Mouse (Mus musculus) testis, adult 2 months (tissue): ENCODE data around the gene Man1a. TPM values are rescaled to one million over a fixed set of nuclear protein-coding genes. Genes with fewer than 3 reads are reported as not detected.

Source experiments
- H3K27ac ChIP-seq: fragments of 200-500 bp; 2 replicates; pipeline ENCODE4 v1.5.1; 2012; ENCODE audit warnings: low read depth, low read length; ENCODE audit not compliant: control insufficient read depth, insufficient read depth
- H3K27me3 ChIP-seq: fragments of 200-500 bp; 2 replicates; pipeline ENCODE4 v1.6.1; 2012; ENCODE audit warnings: mild to moderate bottlenecking, low read length, moderate library complexity; ENCODE audit not compliant: control insufficient read depth, insufficient read depth
- H3K36me3 ChIP-seq: fragments of 200-500 bp; 2 replicates; pipeline ENCODE4 v1.6.1; 2012; ENCODE audit warnings: mild to moderate bottlenecking, low read length; ENCODE audit not compliant: control insufficient read depth, insufficient read depth
- H3K4me1 ChIP-seq: fragments of 200-500 bp; 2 replicates; pipeline ENCODE4 v1.6.1; 2012; ENCODE audit warnings: low read length; ENCODE audit not compliant: control insufficient read depth, insufficient read depth
- H3K4me3 ChIP-seq: fragments of 200-500 bp; 2 replicates; pipeline ENCODE4 v1.5.1; 2012; ENCODE audit warnings: low read depth, mild to moderate bottlenecking, low read length, moderate library complexity, mixed read lengths; ENCODE audit not compliant: control insufficient read depth
- CTCF ChIP-seq: fragments of 200-500 bp; IDR thresholded peaks from 2 replicates; pipeline ENCODE4 v1.5.1; 2012; ENCODE audit warnings: low read depth, mild to moderate bottlenecking, inconsistent platforms, low read length, moderate library complexity; ENCODE audit not compliant: control insufficient read depth, insufficient read depth, insufficient replicate concordance
- POLR2A ChIP-seq: fragments of 200-500 bp; IDR thresholded peaks from 2 replicates; pipeline ENCODE4 v1.6.1; 2012; ENCODE audit warnings: low read depth, mild to moderate bottlenecking, inconsistent platforms, low read length, moderate library complexity; ENCODE audit not compliant: control insufficient read depth
- polyA plus RNA-seq: library from polyadenylated mRNA; depleted of rRNA; stranded (reverse); fragments of >200 nt; gene quantifications from 2 replicates; pipeline ENCODE4 v1.2.3, GENCODE M21; 2012

Gene Man1a
- polyA plus RNA-seq, 1 experiment = 0.36 TPM

GRCm38 (mm10) chr10:53913546-53914312 lies 162.7 kb downstream of the Man1a start:
- TF ChIP-seq POLR2A = no peak
- no peak for TF ChIP-seq CTCF
- H3K27me3 ChIP-seq = no peaks in the 10 kb centered on the region
- H3K27ac ChIP-seq = no peak overlapping the region
- H3K4me3 ChIP-seq = no peak overlapping the region
- H3K4me1 ChIP-seq = no peaks in the 10 kb centered on the region
- no peaks in the 10 kb centered on the region for H3K36me3 ChIP-seq

- TF ChIP-seq CTCF = no peak
- no peak for TF ChIP-seq POLR2A
- Histone ChIP-seq H3K27ac (no peak overlapping the region), H3K4me1 (no peaks in the 10 kb centered on the region), H3K27me3 (no peaks in the 10 kb centered on the region), H3K4me3 (no peak overlapping the region), H3K36me3 (no peaks in the 10 kb centered on the region)
Measured at GRCm38 (mm10) chr10:53889512-53889911, 186.9 kb downstream of the Man1a start.

GRCm38 (mm10) chr10:53888382-53889110 lies 187.9 kb downstream of the Man1a start:
- no peak overlapping the region for H3K4me3 ChIP-seq
- H3K36me3 ChIP-seq = no peaks in the 10 kb centered on the region
- H3K27me3 ChIP-seq = no peaks in the 10 kb centered on the region
- no peak overlapping the region for H3K27ac ChIP-seq
- H3K4me1 ChIP-seq = no peaks in the 10 kb centered on the region
- TF ChIP-seq CTCF (no peak), POLR2A (no peak)

- Histone ChIP-seq H3K4me1 (no peaks in the 10 kb centered on the region), H3K27ac (no peak overlapping the region), H3K27me3 (no peaks in the 10 kb centered on the region), H3K4me3 (no peak overlapping the region), H3K36me3 (no peaks in the 10 kb centered on the region)
- no peak for TF ChIP-seq CTCF
- no peak for TF ChIP-seq POLR2A
Measured at GRCm38 (mm10) chr10:53886475-53886874, 189.9 kb downstream of the Man1a start.

- no peak overlapping the region for H3K27ac ChIP-seq
- H3K4me3 ChIP-seq = no peak overlapping the region
- H3K4me1 ChIP-seq = no peaks in the 10 kb centered on the region
- no peaks in the 10 kb centered on the region for H3K27me3 ChIP-seq
- TF ChIP-seq POLR2A = no peak
- no peak for TF ChIP-seq CTCF
- no peaks in the 10 kb centered on the region for H3K36me3 ChIP-seq
Measured at GRCm38 (mm10) chr10:53881310-53881709, 195.1 kb downstream of the Man1a start.

GRCm38 (mm10) chr10:53875896-53876295 lies 200.5 kb downstream of the Man1a start:
- H3K36me3 ChIP-seq = no peaks in the 10 kb centered on the region

GRCm38 (mm10) chr10:53874191-53874590 lies 202.2 kb downstream of the Man1a start:
- H3K27me3 ChIP-seq = no peaks in the 10 kb centered on the region
- H3K4me3 ChIP-seq = no peak overlapping the region
- H3K27ac ChIP-seq = no peak overlapping the region
- TF ChIP-seq CTCF (no peak), POLR2A (no peak)
- no peaks in the 10 kb centered on the region for H3K4me1 ChIP-seq
- H3K36me3 ChIP-seq = no peaks in the 10 kb centered on the region

More at GRCm38 (mm10) chr10:53875896-53876295, 200.5 kb downstream of the Man1a start:
- H3K27ac ChIP-seq = no peak overlapping the region
- no peaks in the 10 kb centered on the region for H3K4me1 ChIP-seq
- H3K27me3 ChIP-seq = no peaks in the 10 kb centered on the region
- TF ChIP-seq POLR2A (no peak), CTCF (no peak)
- H3K4me3 ChIP-seq = no peak overlapping the region
